Mouse (Mus musculus): ENCODE measurements around the gene Ankef1. TPM values are rescaled to one million over a fixed set of nuclear protein-coding genes. Genes with fewer than 3 reads are reported as not detected.

Gene Ankef1
- total RNA-seq, 2 experiments from 2014 or later: 1.3 to 2.4 TPM

- DNase-seq (ENCODE audit: low spot score in 2 of 2): no peak
- intact Hi-C loops (cut with DNase I): no loop called here
Observed at GRCm38 (mm10) chr2:136588811-136589210, 87.1 kb downstream of the Ankef1 start.

GRCm38 (mm10) chr2:136596451-136596850 lies 94.7 kb downstream of the Ankef1 start:
- DNase-seq (ENCODE audit: low spot score in 2 of 2): peak; percentile 62 to 72
- intact Hi-C loops (cut with DNase I): loop anchor here (2.0 to 5.0 kb wide), 3 partner anchors 112 to 449 kb away; partner anchors contain the start of gene Snap25

- DNase-seq (ENCODE audit: low spot score in 2 of 2): peak; percentile 11 to 58
- intact Hi-C loops (cut with DNase I): loop anchor here (5.0 kb wide), 2 partner anchors 114 to 451 kb away; partner anchors contain the start of gene Snap25
Observed at GRCm38 (mm10) chr2:136598743-136599142, 97.0 kb downstream of the Ankef1 start.

- intact Hi-C loops (cut with DNase I): no loop called here
Observed at GRCm38 (mm10) chr2:136600651-136601170, 99.0 kb downstream of the Ankef1 start.

DNA sequence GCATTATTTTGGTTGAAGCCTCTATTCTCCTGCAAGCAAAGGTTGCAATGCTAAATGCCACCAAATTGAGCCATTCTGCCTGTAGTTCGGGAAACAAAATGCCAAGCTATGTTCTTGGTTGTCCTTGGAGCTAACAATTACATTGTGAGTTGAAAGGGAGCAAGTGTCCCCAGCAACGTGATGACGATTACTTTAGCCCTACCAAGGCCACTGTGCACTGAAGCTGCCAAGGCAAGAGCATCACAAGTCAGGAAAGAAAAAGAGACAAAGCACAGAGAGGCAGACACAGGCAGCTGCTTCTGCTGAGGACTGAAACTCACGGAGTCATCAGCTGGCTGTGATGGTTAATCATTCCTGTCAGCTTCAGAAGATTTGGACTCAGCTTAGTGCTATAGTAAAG lies 99.5 kb downstream of the Ankef1 start:
- no peak for DNase-seq (ENCODE audit: low spot score in 2 of 2)
- intact Hi-C loops (cut with DNase I): no loop called here

More at GRCm38 (mm10) chr2:136600651-136601170, 99.0 kb downstream of the Ankef1 start:
- no peak for DNase-seq (ENCODE audit: low spot score in 2 of 2)

Other genes starting within 250 kb of the Ankef1 start
- gene Pak7, start 113.9 kb upstream of the Ankef1 start, total RNA-seq (2021): 10 to 100 TPM; 37.8 to 43.1 TPM
- 1,000 to 10,000 TPM; 1,628 to 1,639 TPM for gene Snap25, start 211.5 kb downstream of the Ankef1 start, total RNA-seq (2021)

Measured in left cerebral cortex, postnatal 14 days (tissue).